Mouse (Mus musculus) cortical plate, adult 2 months (tissue): ENCODE data around the gene Aph1c. TPM values are rescaled to one million over a fixed set of nuclear protein-coding genes. Genes with fewer than 3 reads are reported as not detected.

Experiments
- H3K27ac ChIP-seq: fragments of 200-500 bp; 2 replicates; pipeline ENCODE4 v1.5.1; 2012; ENCODE audit warnings: low read length, control low read depth, inconsistent platforms; ENCODE audit not compliant: insufficient read depth
- H3K4me1 ChIP-seq: fragments of 200-500 bp; 2 replicates; pipeline ENCODE4 v1.6.1; 2011; ENCODE audit warnings: low read length; ENCODE audit not compliant: control insufficient read depth, insufficient read depth
- H3K4me3 ChIP-seq: fragments of 200-500 bp; 2 replicates; pipeline ENCODE4 v1.5.1; 2011; ENCODE audit warnings: mild to moderate bottlenecking, low read length, control low read depth; ENCODE audit not compliant: insufficient read depth
- CTCF ChIP-seq: fragments of 200-500 bp; IDR thresholded peaks from 2 replicates; pipeline ENCODE4 v1.5.1; 2011; ENCODE audit warnings: mild to moderate bottlenecking, control low read depth, low read length; ENCODE audit not compliant: insufficient read depth; ENCODE audit errors: extremely low read depth
- POLR2A ChIP-seq: fragments of 200-500 bp; IDR thresholded peaks from 2 replicates; pipeline ENCODE4 v1.6.1; 2011; ENCODE audit warnings: mild to moderate bottlenecking, low read length, control low read depth; ENCODE audit not compliant: insufficient read depth; ENCODE audit errors: extremely low read depth
- polyA plus RNA-seq: library from polyadenylated mRNA; depleted of rRNA; stranded (reverse); fragments of >200 nt; gene quantifications from 2 replicates; pipeline ENCODE4 v1.2.3, GENCODE M21; 2012

Gene Aph1c
- polyA plus RNA-seq, 1 experiment = 5.3 TPM

- no peaks in the 10 kb centered on the region for H3K4me1 ChIP-seq
- no peak for TF ChIP-seq POLR2A
- no peak overlapping the region for H3K4me3 ChIP-seq
- no peak overlapping the region for H3K27ac ChIP-seq
Measured at GRCm38 (mm10) chr9:66872015-66872727, 37.6 kb upstream of the Aph1c start.

GRCm38 (mm10) chr9:66864708-66865107 lies 30.2 kb upstream of the Aph1c start:
- Histone ChIP-seq H3K4me1 (peaks cover 3% of the 10 kb centered on the region; the same call in 1 of the 2 replicates), H3K4me3 (no peak overlapping the region), H3K27ac (no peak overlapping the region)
- no peak for TF ChIP-seq CTCF

- Histone ChIP-seq H3K4me3 (no peak overlapping the region), H3K27ac (no peak overlapping the region), H3K4me1 (peaks cover 3% of the 10 kb centered on the region; the same call in 1 of the 2 replicates)
- TF ChIP-seq CTCF (no peak), POLR2A (no peak)
Measured at GRCm38 (mm10) chr9:66863456-66863855, 28.9 kb upstream of the Aph1c start.

GRCm38 (mm10) chr9:66862202-66862601 lies 27.7 kb upstream of the Aph1c start:
- TF ChIP-seq POLR2A = no peak
- no peak for TF ChIP-seq CTCF
- H3K4me1 ChIP-seq = peaks cover 3% of the 10 kb centered on the region; the same call in 1 of the 2 replicates
- no peak overlapping the region for H3K4me3 ChIP-seq
- H3K27ac ChIP-seq = no peak overlapping the region

- TF ChIP-seq POLR2A (no peak), CTCF (no peak)
- H3K27ac ChIP-seq = no peak overlapping the region
- H3K4me3 ChIP-seq = no peak overlapping the region
- peaks cover 3% of the 10 kb centered on the region; the same call in 1 of the 2 replicates for H3K4me1 ChIP-seq
Measured at GRCm38 (mm10) chr9:66861104-66861767, 26.7 kb upstream of the Aph1c start.

- Histone ChIP-seq H3K4me3 (no peak overlapping the region), H3K4me1 (peaks cover 2% of the 10 kb centered on the region; the same call in 1 of the 2 replicates), H3K27ac (no peak overlapping the region)
- no peak for TF ChIP-seq CTCF
- no peak for TF ChIP-seq POLR2A
Measured at GRCm38 (mm10) chr9:66859523-66859922, 25.0 kb upstream of the Aph1c start.

GRCm38 (mm10) chr9:66855865-66856264 lies 21.3 kb upstream of the Aph1c start:
- TF ChIP-seq POLR2A = no peak
- TF ChIP-seq CTCF = no peak
- no peaks in the 10 kb centered on the region for H3K4me1 ChIP-seq
- no peak overlapping the region for H3K27ac ChIP-seq
- H3K4me3 ChIP-seq = no peak overlapping the region

- Histone ChIP-seq H3K4me3 (no peak overlapping the region), H3K27ac (no peak overlapping the region), H3K4me1 (no peaks in the 10 kb centered on the region)
- TF ChIP-seq POLR2A = no peak
- no peak for TF ChIP-seq CTCF
Measured at GRCm38 (mm10) chr9:66852592-66852991, 18.1 kb upstream of the Aph1c start.

- Histone ChIP-seq H3K4me1 (no peaks in the 10 kb centered on the region), H3K27ac (no peak overlapping the region), H3K4me3 (no peak overlapping the region)
- no peak for TF ChIP-seq CTCF
Measured at GRCm38 (mm10) chr9:66850966-66851365, 16.4 kb upstream of the Aph1c start.

- TF ChIP-seq CTCF = no peak
- Histone ChIP-seq H3K4me1 (no peaks in the 10 kb centered on the region), H3K4me3 (no peak overlapping the region), H3K27ac (no peak overlapping the region)
Measured at GRCm38 (mm10) chr9:66846822-66847221, 12.3 kb upstream of the Aph1c start.

- peaks cover 3% of the 10 kb centered on the region; the same call in 1 of the 2 replicates for H3K4me1 ChIP-seq
- H3K27ac ChIP-seq = no peak overlapping the region
- TF ChIP-seq CTCF = no peak
- no peak for TF ChIP-seq POLR2A
- H3K4me3 ChIP-seq = peak overlapping the region; percentile 90
Measured at GRCm38 (mm10) chr9:66835097-66835480, 563 bp upstream of the Aph1c start.
